Mouse (Mus musculus) bone marrow macrophage, adult 2 months (primary cell): ENCODE measurements at regions not wholly inside any gene's neighbourhood (a gene's known extent, or its start where the extent isn't known, plus 50 kb on each side); places are given as distances from the start of the nearest gene placed in this dataset.

ENCODE experiments used
- H3K27ac ChIP-seq: 2 replicates; pipeline ENCODE4 v1.5.1; 2012; ENCODE audit warnings: low read depth, low read length; ENCODE audit not compliant: insufficient read depth
- H3K4me1 ChIP-seq: 2 replicates; pipeline ENCODE4 v1.6.1; 2012; ENCODE audit warnings: low read length; ENCODE audit not compliant: control insufficient read depth, insufficient read depth
- H3K4me3 ChIP-seq: 2 replicates; pipeline ENCODE4 v1.5.1; 2012; ENCODE audit warnings: mild to moderate bottlenecking, low read length, moderate library complexity; ENCODE audit not compliant: insufficient read depth
- CTCF ChIP-seq: IDR thresholded peaks from 2 replicates; pipeline ENCODE4 v1.5.1; 2012; ENCODE audit warnings: low read depth, mild to moderate bottlenecking, low read length, moderate library complexity
- POLR2A ChIP-seq: IDR thresholded peaks from 2 replicates; pipeline ENCODE4 v1.6.1; 2012; ENCODE audit warnings: mild to moderate bottlenecking, low read depth, low read length, borderline replicate concordance

DNA sequence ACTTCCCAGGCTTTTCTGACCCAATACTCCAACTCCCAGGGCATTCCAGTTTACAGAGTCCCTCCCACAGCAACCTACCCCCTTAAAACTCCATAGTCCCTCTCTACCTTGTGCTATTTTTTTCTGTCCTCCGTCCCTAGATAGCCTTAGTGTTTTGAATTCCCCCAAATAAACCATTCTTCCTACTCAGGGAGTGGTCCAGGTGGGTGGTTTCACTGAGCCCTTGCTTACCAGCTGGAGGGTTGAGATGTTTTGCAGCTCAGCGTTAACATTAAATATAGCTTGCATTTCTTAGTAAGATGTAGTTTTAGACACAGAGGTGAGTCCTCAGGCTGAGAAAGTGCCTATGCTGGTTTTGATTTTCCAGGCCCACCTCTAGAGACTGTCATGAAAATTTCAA lies 313.0 kb downstream of the Bmper start:
- H3K4me1 ChIP-seq, result no peaks in the 10 kb centered on the region
- TF ChIP-seq CTCF, result no peak
- TF ChIP-seq POLR2A, result no peak

DNA sequence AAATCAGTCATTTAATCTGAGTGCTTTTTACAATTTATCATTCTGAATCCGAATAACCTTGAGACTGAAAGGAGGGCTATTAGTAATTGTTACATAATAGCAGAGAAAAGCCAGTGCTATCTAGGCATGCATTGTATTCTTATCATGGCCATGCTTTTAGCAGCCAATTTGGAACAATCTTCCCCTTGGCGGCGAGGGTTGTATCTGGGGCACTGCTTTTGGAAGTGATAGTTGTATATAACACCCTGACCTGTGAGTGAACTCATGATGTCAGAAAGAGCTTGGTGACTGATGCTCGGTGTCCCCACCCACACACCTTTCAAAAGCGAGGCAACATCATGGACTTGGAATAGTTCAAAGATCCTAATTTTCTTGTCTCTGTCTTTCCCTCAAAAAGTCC lies 315.2 kb downstream of the Bmper start:
- Histone ChIP-seq H3K27ac (no peak overlapping the region), H3K4me3 (no peak overlapping the region), H3K4me1 (no peaks in the 10 kb centered on the region)
- TF ChIP-seq CTCF (no peak), POLR2A (no peak)

More for the DNA sequence above, 313.0 kb downstream of the Bmper start:
- Histone ChIP-seq H3K4me3 (no peak overlapping the region), H3K27ac (no peak overlapping the region)

DNA sequence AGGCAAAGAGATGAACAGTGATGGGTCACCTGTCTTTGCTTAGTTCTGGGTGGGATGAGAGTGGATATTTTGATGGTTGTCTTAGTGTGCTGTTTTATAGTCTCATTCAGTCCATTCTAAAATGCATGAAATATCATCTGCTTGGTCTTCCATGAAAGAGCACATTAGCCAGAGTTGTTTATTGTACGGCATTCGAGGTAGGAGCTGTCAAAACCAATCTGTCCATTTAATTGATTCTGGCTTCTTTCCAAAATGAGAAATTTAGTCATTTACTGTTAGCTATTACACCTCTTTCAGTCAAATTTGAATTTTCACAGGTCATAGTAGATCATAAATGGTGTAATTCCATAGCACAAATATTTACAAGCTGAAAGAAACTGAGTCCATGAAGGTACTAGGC lies 328.8 kb downstream of the Bmper start:
- H3K27ac ChIP-seq, result no peak overlapping the region
- TF ChIP-seq CTCF, result no peak
- no peak overlapping the region for H3K4me3 ChIP-seq
- H3K4me1 ChIP-seq, result no peaks in the 10 kb centered on the region

DNA sequence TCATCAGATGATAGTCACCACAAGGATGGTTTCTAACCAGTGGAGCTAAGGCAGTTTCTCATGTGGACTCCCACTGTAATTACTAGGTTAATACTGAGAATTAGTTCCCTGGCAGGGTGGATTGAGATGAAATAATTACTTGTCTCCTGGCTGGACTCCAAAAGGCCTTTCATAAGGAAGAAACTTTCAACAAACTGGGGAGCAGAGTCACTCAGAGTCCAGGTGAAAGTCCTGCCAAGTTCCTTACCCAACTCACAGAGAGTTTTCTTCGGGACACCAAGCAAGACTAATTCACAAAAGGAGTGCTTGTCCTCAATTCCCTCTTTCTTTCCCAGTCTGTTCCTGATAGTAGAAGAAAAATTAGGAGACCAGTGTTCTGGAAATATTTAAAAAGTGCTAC lies 330.9 kb downstream of the Bmper start:
- Histone ChIP-seq H3K27ac (no peak overlapping the region), H3K4me3 (no peak overlapping the region), H3K4me1 (no peaks in the 10 kb centered on the region)
- TF ChIP-seq POLR2A (no peak), CTCF (no peak)

DNA sequence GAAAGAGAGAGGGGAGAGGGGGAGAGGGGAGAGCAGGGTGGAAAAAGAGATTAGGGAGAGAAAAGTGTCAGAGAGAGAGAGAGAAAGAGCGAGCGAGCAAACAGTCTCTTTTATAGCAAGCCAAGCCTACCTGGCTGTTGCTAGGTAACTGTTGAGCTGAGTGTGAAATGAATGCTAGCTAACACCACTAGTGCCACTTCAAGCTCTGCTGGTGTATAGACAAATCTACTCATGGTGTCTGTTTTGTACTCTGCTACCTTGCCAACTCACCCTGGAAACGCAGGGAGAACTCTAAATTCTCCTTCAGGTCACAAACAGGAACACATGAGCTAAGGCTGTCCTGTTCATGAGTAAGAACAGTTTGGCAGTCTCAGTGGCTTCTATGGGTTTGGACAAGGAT lies 334.7 kb downstream of the Bmper start:
- TF ChIP-seq POLR2A (no peak), CTCF (no peak)
- Histone ChIP-seq H3K4me1 (no peaks in the 10 kb centered on the region), H3K27ac (no peak overlapping the region), H3K4me3 (no peak overlapping the region)

DNA sequence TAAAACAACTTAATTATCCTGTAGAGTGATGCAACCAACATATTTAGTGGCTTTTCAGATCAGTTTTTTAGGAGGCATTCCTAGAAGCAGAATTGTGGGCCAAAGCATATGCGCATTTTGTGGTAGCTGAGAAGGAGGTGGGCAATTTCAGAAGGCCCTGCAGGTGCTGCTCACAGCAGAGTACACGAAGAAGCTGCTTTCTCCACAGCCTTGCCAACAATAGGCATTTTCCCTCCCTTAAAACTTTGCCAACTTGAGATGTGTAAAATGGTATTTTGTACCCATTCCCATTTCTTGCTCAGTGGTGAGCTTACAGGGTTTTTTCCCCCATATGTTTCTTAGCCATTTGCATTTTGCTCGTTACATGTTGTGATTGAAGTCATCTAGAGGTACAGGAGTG lies 339.0 kb downstream of the Bmper start:
- peaks cover 8% of the 10 kb centered on the region for H3K4me1 ChIP-seq
- no peak overlapping the region for H3K4me3 ChIP-seq
- H3K27ac ChIP-seq, result no peak overlapping the region
- TF ChIP-seq CTCF (no peak), POLR2A (no peak)

DNA sequence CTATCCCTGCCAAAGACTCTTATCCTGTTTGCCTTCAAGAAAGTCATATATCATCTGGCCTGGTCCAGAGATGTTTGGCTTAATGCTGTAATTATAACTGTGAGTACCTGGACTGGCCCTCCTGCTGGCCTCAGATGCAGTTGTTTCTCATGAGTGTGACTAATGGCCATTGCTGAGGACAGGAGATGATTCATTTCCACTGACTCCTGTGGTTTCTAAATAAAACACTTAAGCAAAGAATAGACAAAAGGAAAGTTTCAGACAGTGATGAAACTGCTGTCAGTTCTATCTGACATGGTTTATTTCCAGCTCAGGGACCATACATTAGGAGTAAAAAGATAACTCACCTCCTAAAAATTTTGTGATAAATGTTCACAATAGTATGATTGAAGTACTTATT lies 344.2 kb downstream of the Bmper start:
- Histone ChIP-seq H3K4me3 (no peak overlapping the region), H3K27ac (peak overlapping the region; percentile 29), H3K4me1 (peaks cover 35% of the 10 kb centered on the region)
- TF ChIP-seq CTCF, result no peak
- TF ChIP-seq POLR2A, result no peak

DNA sequence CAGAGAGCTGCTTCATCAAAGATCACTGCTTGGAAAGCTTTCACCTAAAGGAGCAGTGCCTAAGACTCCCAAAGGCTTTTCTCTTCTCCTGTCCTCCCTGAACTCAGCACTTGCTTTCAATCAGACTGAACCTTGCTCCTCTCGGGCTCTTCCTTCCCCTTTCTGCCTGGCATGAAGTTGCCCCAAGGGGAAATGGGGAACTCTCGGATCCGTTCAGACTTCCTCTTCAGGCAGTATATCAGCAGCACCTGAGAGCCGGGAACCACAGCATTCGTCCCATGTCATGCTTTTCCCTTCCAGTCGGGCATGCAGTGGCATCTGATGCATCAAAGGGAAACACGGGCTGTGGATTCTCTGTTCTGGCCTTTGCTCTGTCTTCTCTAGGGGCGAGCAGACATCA lies 347.3 kb downstream of the Bmper start:
- H3K4me3 ChIP-seq, result no peak overlapping the region
- H3K4me1 ChIP-seq, result peaks cover 35% of the 10 kb centered on the region
- TF ChIP-seq CTCF (no peak), POLR2A (no peak)
- H3K27ac ChIP-seq, result no peak overlapping the region; the same call in 1 of the 2 replicates

DNA sequence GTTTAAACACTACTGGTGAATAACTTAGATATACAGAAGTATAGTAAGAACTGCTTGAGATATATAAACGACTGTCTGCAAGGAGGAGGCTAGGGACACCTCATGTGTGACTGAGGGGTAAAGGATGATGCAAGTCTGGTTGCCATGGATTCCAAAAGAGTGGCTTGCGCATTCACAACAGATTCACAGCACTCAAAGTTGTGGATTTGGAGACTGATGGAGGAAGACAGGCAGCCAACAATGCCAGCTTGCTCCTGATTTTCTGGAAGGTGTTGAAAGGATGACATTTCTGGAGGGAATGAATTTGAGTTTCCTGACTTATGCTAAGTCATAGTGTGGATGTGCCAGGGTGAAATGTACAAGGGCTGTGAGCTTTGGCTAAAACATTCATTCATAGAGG lies 353.4 kb downstream of the Bmper start:
- TF ChIP-seq CTCF (no peak), POLR2A (no peak)
- H3K27ac ChIP-seq, result no peak overlapping the region
- H3K4me3 ChIP-seq, result no peak overlapping the region
- 0 out of 2 replicates have a peak, but pooled peaks cover 2% of the 10 kb centered on the region for H3K4me1 ChIP-seq

DNA sequence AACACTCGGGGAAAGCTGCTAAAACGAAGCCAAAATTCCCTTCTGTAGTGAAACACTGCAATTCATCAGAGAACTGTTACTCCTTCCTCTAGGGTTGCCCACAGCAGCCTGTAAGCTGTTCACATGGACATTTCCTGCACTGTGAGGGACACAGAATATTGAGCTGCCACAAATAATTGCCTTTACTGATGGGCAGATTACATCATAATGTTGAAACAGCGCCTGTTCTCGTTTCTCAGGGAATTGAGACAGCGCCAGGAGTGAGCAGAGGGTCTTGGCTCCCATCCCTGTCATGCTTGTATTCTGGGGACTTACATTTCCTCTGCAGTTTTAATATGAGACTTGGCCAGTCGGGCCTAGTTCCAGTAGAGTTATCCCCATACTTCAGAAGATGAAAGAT lies 357.3 kb downstream of the Bmper start:
- TF ChIP-seq POLR2A (no peak), CTCF (no peak)
- no peaks in the 10 kb centered on the region; the same call in 1 of the 2 replicates for H3K4me1 ChIP-seq
- no peak overlapping the region for H3K27ac ChIP-seq
- no peak overlapping the region for H3K4me3 ChIP-seq

DNA sequence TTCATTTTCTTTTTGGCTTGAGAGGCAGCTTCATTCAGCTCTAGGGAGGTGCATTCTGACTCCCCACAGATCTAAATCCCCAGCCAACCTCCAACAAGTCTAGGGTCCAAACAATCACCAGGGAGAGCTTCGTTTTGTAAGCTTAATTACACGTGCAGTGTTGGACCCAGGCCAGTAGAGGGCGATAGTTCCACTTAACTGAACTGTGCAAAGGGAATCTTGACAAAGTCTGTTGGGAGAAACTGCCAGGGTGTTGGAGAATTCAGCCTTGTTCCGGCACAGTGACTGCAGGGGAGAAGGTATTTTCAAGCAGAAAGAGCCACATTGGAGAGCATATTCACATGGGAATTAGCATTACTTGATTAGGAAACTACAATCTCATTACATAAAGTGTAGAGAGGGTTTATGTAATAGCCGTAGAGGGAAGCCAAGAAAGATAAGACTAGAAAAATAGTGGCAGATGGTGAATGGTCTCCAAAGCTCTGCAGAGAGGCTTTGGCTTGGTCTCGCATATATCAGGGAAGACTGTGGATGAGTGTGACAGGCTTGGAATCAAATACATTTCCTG lies 358.2 kb downstream of the Bmper start:
- no peaks in the 10 kb centered on the region; the same call in 1 of the 2 replicates for H3K4me1 ChIP-seq
- H3K4me3 ChIP-seq, result no peak overlapping the region
- H3K27ac ChIP-seq, result no peak overlapping the region
- no peak for TF ChIP-seq POLR2A
- TF ChIP-seq CTCF, result no peak; the same call in 1 of the 2 replicates
